Mouse (Mus musculus) stomach, postnatal 0 days (tissue): Measurements from ENCODE around the gene Ptpn1.

ENCODE experiments used
- CTCF ChIP-seq: IDR thresholded peaks from 2 replicates; pipeline ENCODE4 v1.5.1; 2016; ENCODE audit warnings: antibody characterized with exemption, low read depth, mild to moderate bottlenecking, moderate library complexity
- EP300 ChIP-seq: optimal IDR thresholded peaks from 2 replicates; pipeline ENCODE3; 2016; ENCODE audit warnings: antibody characterized with exemption

DNA sequence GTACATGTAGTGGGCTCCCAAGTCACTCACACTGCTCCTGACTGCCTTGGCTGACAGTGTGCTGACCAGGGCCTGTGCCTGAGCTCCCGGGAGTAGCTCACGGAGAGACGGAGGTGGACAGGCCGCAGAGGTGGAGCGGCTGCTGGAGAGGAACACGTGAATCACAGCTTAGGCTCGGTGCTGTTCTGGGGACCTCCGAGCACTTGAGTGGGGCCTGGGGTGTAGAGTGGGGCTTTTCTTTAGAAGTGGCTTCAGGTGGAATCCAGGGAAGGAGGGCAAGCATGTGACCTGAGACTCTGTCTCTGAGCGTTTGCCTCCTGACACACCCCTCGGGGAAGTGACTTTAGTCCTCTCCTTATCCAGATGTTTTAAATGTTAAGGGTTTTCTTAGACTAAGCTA, 22.0 kb downstream of the Ptpn1 start:
- TF ChIP-seq CTCF, result no peak
- no peak for TF ChIP-seq EP300
